Mouse (Mus musculus) midbrain, embryonic 12.5 days (tissue): ENCODE data around the gene Adk. TPM values are rescaled to one million over a fixed set of nuclear protein-coding genes. Genes with fewer than 3 reads are reported as not detected.
"Not testable (repeated sequence)": the region's sequence is repeated elsewhere in the genome, so short reads cannot be mapped to it uniquely, and the experiment has no call there.

Experiments used
- ATAC-seq: fragments of 200-750 bp; cut with Nextera tagmentation; 2 replicates; pipeline ENCODE4 v1.8.0; 2017; ENCODE audit warnings: low read depth, moderate TSS enrichment, moderate library complexity; ENCODE audit not compliant: low FRiP score
- H3K27ac ChIP-seq: fragments of 300-500 bp; sonication (generic); replicated peaks from 2 replicates; pipeline ENCODE4 v1.5.1; 2016; ENCODE audit warnings: mild to moderate bottlenecking
- H3K27me3 ChIP-seq: fragments of 300-500 bp; sonication (generic); 2 replicates; pipeline ENCODE4 v1.6.1; 2016; ENCODE audit warnings: mild to moderate bottlenecking
- H3K36me3 ChIP-seq: fragments of 300-500 bp; sonication (generic); 2 replicates; pipeline ENCODE4 v1.6.1; 2016
- H3K4me1 ChIP-seq: fragments of 300-500 bp; sonication (generic); 2 replicates; pipeline ENCODE4 v1.6.1; 2016
- H3K4me2 ChIP-seq: fragments of 300-500 bp; sonication (generic); replicated peaks from 2 replicates; pipeline ENCODE4 v1.6.1; 2016; ENCODE audit warnings: mild to moderate bottlenecking, moderate library complexity
- H3K4me3 ChIP-seq: fragments of 300-500 bp; sonication (generic); 2 replicates; pipeline ENCODE4 v1.5.1; 2016; ENCODE audit warnings: mild to moderate bottlenecking
- H3K9ac ChIP-seq: fragments of 300-500 bp; sonication (generic); replicated peaks from 2 replicates; pipeline ENCODE4 v1.6.1; 2016; ENCODE audit warnings: mild to moderate bottlenecking, moderate library complexity
- H3K9me3 ChIP-seq: fragments of 300-500 bp; sonication (generic); 2 replicates; pipeline ENCODE4 v1.6.1; 2016; ENCODE audit warnings: mild to moderate bottlenecking
- WGBS: fragments of 180-500 bp; shearing (Covaris S2); methylation state at CpG from one replicate; pipeline ENCODE4 v1.1.7; 2016; 5-methylcytosine and 5-hydroxymethylcytosine counted together
- polyA plus RNA-seq: library from polyadenylated mRNA; unstranded; fragments of >200 nt; fragmentation: Nextera tagmentation; extraction: Ambion mirVana; gene quantifications from 2 replicates; pipeline ENCODE4 v1.2.1, GENCODE M21; 2016

Gene Adk
- polyA plus RNA-seq, 1 experiment from 2014 or later, result 84.3 TPM

DNA sequence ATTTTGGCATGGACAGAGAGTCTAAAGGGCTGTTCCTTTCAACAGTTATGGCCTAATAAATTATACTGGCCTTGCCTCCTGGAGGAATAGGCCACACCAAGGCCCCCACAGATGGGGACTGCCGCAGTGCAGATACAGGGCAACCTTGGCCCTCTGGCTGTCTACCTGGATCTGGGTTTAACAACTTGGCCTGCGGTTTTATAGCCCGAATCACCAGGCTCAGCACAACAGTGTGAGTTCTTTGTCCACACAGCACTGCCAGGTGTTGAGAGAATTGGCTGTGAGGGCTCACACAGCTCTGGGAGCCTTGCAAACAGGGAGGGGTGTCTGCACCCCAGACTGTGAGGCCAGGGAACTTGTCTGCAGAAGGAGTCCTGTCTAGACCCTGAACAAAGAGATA lies 410.0 kb downstream of the Adk start:
- no peaks in the 10 kb centered on the region for H3K36me3 ChIP-seq
- H3K9ac ChIP-seq, result no peak overlapping the region
- no peak overlapping the region for H3K4me3 ChIP-seq
- H3K4me1 ChIP-seq, result no peaks in the 10 kb centered on the region
- no peaks in the 10 kb centered on the region for H3K27me3 ChIP-seq
- H3K9me3 ChIP-seq, result no peaks in the 10 kb centered on the region
- no peak overlapping the region for H3K27ac ChIP-seq
- 91% methylated on average over 3 of the region's 3 CpGs for WGBS
- ATAC-seq, result no peak
- no peak overlapping the region for H3K4me2 ChIP-seq

DNA sequence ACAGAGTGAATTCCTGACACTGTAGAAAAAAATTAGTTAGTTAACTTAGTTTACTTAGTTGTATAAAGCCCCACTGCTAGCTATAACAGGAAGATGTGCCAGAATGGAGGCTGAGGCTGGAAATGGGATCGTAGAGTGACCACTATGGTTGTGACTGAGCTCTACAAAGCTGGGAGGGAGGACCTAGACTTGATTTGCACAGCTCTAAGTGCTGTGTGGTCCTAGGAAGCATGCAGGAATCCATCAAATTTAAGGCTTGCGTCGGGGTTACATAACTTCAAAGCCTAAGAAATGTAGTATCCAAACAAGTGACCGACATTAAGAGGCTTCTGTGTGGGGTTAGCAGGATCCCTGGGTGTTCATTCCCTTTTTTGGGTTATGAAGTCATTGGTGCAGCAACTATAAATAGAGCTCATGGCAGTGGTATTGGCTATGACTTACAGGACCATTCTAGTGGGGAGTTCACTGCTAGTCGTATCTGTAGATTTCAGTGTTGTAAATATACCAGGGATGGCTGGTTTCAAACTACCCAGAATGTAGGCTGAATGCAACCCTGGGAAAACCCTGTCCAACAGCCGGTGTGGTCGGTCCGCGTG lies 410.8 kb downstream of the Adk start:
- whole genome bisulfite sequencing, result 92% methylated on average over 9 of the region's 9 CpGs
- Histone ChIP-seq H3K4me1 (no peaks in the 10 kb centered on the region), H3K9ac (no peak overlapping the region), H3K27ac (no peak overlapping the region), H3K4me2 (no peak overlapping the region), H3K4me3 (no peak overlapping the region), H3K27me3 (no peaks in the 10 kb centered on the region), H3K9me3 (no peaks in the 10 kb centered on the region), H3K36me3 (no peaks in the 10 kb centered on the region)
- ATAC-seq, result no peak

DNA sequence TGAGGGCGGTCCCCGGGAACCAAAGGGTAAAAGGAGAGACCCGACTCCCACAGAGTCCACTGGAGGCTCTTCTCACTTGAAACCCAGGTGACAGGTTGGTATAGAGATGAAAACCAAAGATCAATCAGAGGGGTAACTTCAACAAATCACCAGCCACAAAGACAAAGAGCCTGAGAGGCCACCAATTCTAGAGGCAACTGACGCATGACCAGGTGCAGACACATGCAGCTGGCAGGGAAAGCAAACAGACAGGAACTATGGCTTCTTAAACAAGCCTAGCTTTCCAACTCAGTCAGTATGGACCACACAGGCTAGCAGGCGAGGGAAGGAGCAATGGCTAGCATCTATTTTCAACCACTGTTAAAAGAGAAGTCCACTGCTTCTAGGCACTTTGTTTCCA lies 418.0 kb downstream of the Adk start:
- H3K9ac ChIP-seq, result no peak overlapping the region
- H3K36me3 ChIP-seq, result no peaks in the 10 kb centered on the region
- peaks cover 3% of the 10 kb centered on the region; the same call in 1 of the 2 replicates for H3K4me1 ChIP-seq
- no peak overlapping the region for H3K4me2 ChIP-seq
- H3K9me3 ChIP-seq, result no peaks in the 10 kb centered on the region
- no peak overlapping the region for H3K4me3 ChIP-seq
- H3K27ac ChIP-seq, result no peak overlapping the region
- ATAC-seq, result no peak
- no peaks in the 10 kb centered on the region for H3K27me3 ChIP-seq
- WGBS, result 83% methylated on average over 5 of the region's 5 CpGs

DNA sequence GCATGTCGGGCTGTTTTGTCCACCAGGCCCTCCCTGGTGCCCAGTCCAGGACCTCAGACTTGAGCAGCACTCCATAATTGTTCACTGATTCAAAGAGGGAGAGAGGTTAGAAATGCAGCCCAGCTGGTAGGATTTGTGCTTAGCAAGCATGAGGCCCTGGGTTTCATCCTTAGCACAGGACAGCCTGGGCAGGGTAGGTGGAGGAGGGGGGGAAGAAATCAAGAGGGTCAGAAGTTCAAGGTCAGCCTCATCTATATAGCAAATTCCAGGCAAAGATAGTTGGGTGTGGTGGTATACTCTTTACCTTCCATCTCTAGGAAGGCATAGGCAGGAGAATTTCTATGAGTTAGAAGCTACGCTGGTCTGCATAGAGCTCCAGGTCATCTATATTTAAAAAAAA lies 419.6 kb downstream of the Adk start:
- H3K36me3 ChIP-seq, result no peaks in the 10 kb centered on the region
- H3K4me1 ChIP-seq, result peaks cover 3% of the 10 kb centered on the region; the same call in 1 of the 2 replicates
- no peak for ATAC-seq

GRCm38 (mm10) chr14:21474593-21475132 lies 422.3 kb downstream of the Adk start:
- H3K27ac ChIP-seq, H3K9me3 ChIP-seq, ATAC-seq: not testable (repeated sequence)

More for the DNA sequence above, 419.6 kb downstream of the Adk start:
- no peaks in the 10 kb centered on the region for H3K9me3 ChIP-seq
- no peak overlapping the region for H3K27ac ChIP-seq
- H3K27me3 ChIP-seq, result no peaks in the 10 kb centered on the region
- no peak overlapping the region for H3K4me3 ChIP-seq
- H3K4me2 ChIP-seq, result no peak overlapping the region
- WGBS, result 92% methylated on average over 2 of the region's 2 CpGs
- H3K9ac ChIP-seq, result no peak overlapping the region

DNA sequence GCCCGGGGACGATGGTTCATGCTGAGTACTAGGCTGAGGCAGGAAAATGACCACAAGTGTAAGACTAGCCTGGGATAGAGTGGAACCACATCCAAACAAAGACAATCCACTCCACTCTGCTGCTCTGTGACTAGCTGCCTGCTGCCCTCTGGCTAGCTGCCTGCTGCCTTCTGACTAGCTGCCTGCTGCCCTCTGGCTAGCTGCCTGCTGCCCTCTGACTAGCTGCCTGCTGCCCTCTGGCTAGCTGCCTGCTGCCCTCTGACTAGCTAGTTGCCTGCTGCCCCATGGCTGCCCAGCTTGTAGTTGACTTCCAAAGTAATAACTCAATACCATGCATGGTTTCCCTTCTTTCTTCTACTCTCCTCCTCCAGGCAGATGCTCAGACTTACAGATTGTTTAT lies 424.8 kb downstream of the Adk start:
- no peak for ATAC-seq
- WGBS, result 98% methylated on average over 2 of the region's 2 CpGs
- no peaks in the 10 kb centered on the region for H3K4me1 ChIP-seq

More at GRCm38 (mm10) chr14:21474593-21475132, 422.3 kb downstream of the Adk start:
- not testable (repeated sequence) for H3K27me3 ChIP-seq, H3K4me3 ChIP-seq, H3K9ac ChIP-seq, H3K4me1 ChIP-seq, H3K36me3 ChIP-seq, H3K4me2 ChIP-seq
- 77% methylated on average over 4 of the region's 4 CpGs for WGBS

DNA sequence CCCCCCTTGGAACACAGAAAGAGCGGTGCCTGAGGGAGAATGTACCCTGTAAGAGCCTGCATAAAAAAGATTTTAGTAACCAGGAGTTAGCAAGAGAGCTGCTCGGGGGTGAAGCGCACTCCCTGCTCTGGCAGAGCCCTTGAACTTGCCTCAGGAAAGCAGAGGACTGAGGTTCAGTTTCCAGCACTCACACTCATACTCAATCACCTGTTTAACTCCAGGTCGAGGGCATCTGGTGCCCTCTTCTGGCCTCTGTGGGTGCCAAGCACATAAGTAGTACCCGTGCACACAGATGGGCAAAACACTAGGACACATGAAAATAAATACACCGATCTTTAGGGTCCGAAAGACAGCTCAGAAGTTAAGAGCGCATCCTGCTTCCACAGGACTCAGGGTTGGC lies 427.2 kb downstream of the Adk start:
- no peak overlapping the region for H3K9ac ChIP-seq
- no peak for ATAC-seq

More for the DNA sequence above, 424.8 kb downstream of the Adk start:
- Histone ChIP-seq H3K27me3 (no peaks in the 10 kb centered on the region), H3K9ac (no peak overlapping the region), H3K4me3 (no peak overlapping the region), H3K9me3 (no peaks in the 10 kb centered on the region), H3K36me3 (no peaks in the 10 kb centered on the region), H3K27ac (no peak overlapping the region), H3K4me2 (no peak overlapping the region)

DNA sequence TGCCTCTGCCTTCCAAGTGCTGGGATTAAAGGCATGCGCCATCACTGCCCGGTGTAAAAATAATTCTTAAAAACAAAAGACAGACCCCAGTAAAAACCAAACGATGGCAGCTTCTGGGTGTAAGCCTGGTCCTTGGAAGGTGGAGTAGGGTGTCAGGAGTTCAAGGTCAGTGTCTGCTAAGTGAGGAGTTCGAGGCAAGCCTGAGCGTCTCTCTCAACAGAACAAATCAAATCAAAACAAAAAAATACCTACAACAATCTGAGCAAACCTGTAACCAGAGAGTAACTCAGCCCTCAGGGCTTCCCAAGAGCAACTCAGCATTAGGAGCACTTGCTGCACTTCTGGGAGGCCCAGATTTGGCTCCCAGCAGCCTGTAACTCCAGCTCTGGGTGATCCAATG lies 427.8 kb downstream of the Adk start:
- no peak for ATAC-seq
- Histone ChIP-seq H3K4me1 (no peaks in the 10 kb centered on the region), H3K9ac (no peak overlapping the region), H3K27ac (no peak overlapping the region), H3K4me2 (no peak overlapping the region), H3K27me3 (no peaks in the 10 kb centered on the region), H3K9me3 (no peaks in the 10 kb centered on the region), H3K4me3 (no peak overlapping the region), H3K36me3 (no peaks in the 10 kb centered on the region)
- 92% methylated on average over 5 of the region's 5 CpGs for WGBS

More for the DNA sequence above, 427.2 kb downstream of the Adk start:
- Histone ChIP-seq H3K27ac (no peak overlapping the region), H3K9me3 (no peaks in the 10 kb centered on the region), H3K27me3 (no peaks in the 10 kb centered on the region), H3K4me2 (no peak overlapping the region), H3K4me3 (no peak overlapping the region), H3K36me3 (no peaks in the 10 kb centered on the region), H3K4me1 (no peaks in the 10 kb centered on the region)
- WGBS, result 94% methylated on average over 8 of the region's 8 CpGs

- H3K4me1 ChIP-seq, result no peaks in the 10 kb centered on the region
- 91% methylated on average over 7 of the region's 7 CpGs for WGBS
- no peaks in the 10 kb centered on the region for H3K27me3 ChIP-seq
- no peaks in the 10 kb centered on the region for H3K9me3 ChIP-seq
- H3K9ac ChIP-seq, result no peak within 1 kb of the TSS
- H3K4me3 ChIP-seq, result no peak within 1 kb of the TSS
- no peaks in the 10 kb centered on the region for H3K36me3 ChIP-seq
- H3K27ac ChIP-seq, result no peak within 1 kb of the TSS
- ATAC-seq, result no peak
- no peak within 1 kb of the TSS for H3K4me2 ChIP-seq
These were observed 428.9 kb downstream of the Adk start, which contains the start of gene Kat6b for GRCm38 (mm10) chr14:21481231-21481630. Gene Kat6b (plus strand): TSS chr14:21481434.

DNA sequence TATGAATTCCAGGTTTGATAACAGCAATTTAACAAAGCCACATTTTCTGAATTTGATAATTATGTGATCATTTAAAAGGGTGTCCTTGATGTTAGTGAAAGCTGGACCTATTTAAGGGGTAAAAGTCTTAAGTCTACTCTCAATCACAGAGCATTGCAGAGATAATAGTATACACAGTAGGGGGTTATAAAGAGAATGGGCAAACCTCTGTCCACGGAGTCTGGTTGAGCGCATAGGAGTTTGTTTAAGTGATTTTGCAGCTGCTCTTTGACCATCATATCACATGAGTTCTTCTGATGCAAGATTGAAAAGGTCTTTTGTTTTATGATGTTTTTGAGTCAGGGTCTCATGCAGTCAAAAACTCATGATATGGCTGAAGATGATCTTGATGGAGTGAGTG lies 431.8 kb downstream of the Adk start:
- H3K9me3 ChIP-seq, result no peaks in the 10 kb centered on the region
- H3K9ac ChIP-seq, result no peak overlapping the region
- H3K4me1 ChIP-seq, result peaks cover 5% of the 10 kb centered on the region
- no peak overlapping the region for H3K4me2 ChIP-seq
- H3K27me3 ChIP-seq, result no peaks in the 10 kb centered on the region
- no peak for ATAC-seq
- no peaks in the 10 kb centered on the region for H3K36me3 ChIP-seq
- no peak overlapping the region for H3K4me3 ChIP-seq
- no peak overlapping the region for H3K27ac ChIP-seq
- WGBS, result 84% methylated on average over 2 of the region's 2 CpGs

- ATAC-seq, result no peak
- no peak overlapping the region for H3K9ac ChIP-seq
- H3K4me1 ChIP-seq, result peaks cover 8% of the 10 kb centered on the region
- no peaks in the 10 kb centered on the region for H3K36me3 ChIP-seq
- H3K27me3 ChIP-seq, result no peaks in the 10 kb centered on the region
- H3K27ac ChIP-seq, result no peak overlapping the region
- H3K4me2 ChIP-seq, result no peak overlapping the region
- no peaks in the 10 kb centered on the region for H3K9me3 ChIP-seq
- 96% methylated on average over 10 of the region's 10 CpGs for WGBS
- no peak overlapping the region for H3K4me3 ChIP-seq
These were observed 432.3 kb downstream of the Adk start for GRCm38 (mm10) chr14:21484693-21485092.

- no peaks in the 10 kb centered on the region for H3K9me3 ChIP-seq
- 95% methylated on average over 3 of the region's 3 CpGs for WGBS
- ATAC-seq, result no peak
These were observed 433.7 kb downstream of the Adk start for GRCm38 (mm10) chr14:21485961-21486520.

More at GRCm38 (mm10) chr14:21485961-21486520, 433.7 kb downstream of the Adk start:
- no peaks in the 10 kb centered on the region for H3K27me3 ChIP-seq
- no peaks in the 10 kb centered on the region for H3K36me3 ChIP-seq
- H3K27ac ChIP-seq, result no peak overlapping the region
- peaks cover 8% of the 10 kb centered on the region for H3K4me1 ChIP-seq
- no peak overlapping the region for H3K4me3 ChIP-seq
- no peak overlapping the region for H3K4me2 ChIP-seq
- H3K9ac ChIP-seq, result no peak overlapping the region
